Mouse (Mus musculus) kidney, adult 2 months (tissue): ENCODE data around the gene Nek8. TPM values are rescaled to one million over a fixed set of nuclear protein-coding genes. Genes with fewer than 3 reads are reported as not detected.
A peak's percentile ranks its signal among the peaks of the same experiment; 100 is the strongest.

Source experiments
- DNase-seq: peaks from one replicate; pipeline ENCODE4 v3.0.0; 2021
- H3K27ac ChIP-seq: fragments of 200-500 bp; 2 replicates; pipeline ENCODE4 v1.5.1; 2012; ENCODE audit warnings: low read depth, low read length, control low read depth, inconsistent platforms; ENCODE audit not compliant: insufficient read depth
- H3K27me3 ChIP-seq: fragments of 200-500 bp; replicated peaks from 2 replicates; pipeline ENCODE4 v1.6.1; 2012; ENCODE audit warnings: mild to moderate bottlenecking, moderate library complexity, low read length, inconsistent platforms; ENCODE audit not compliant: control insufficient read depth, insufficient read depth
- H3K36me3 ChIP-seq: fragments of 200-500 bp; 2 replicates; pipeline ENCODE4 v1.6.1; 2012; ENCODE audit warnings: mild to moderate bottlenecking, moderate library complexity, low read length, inconsistent platforms; ENCODE audit not compliant: control insufficient read depth, insufficient read depth
- H3K4me1 ChIP-seq: fragments of 200-500 bp; 2 replicates; pipeline ENCODE4 v1.6.1; 2011; ENCODE audit warnings: low read length; ENCODE audit not compliant: control insufficient read depth, insufficient read depth
- H3K4me3 ChIP-seq: fragments of 200-500 bp; 2 replicates; pipeline ENCODE4 v1.5.1; 2011; ENCODE audit warnings: mild to moderate bottlenecking, low read depth, low read length, control low read depth; ENCODE audit not compliant: insufficient read depth
- CTCF ChIP-seq: fragments of 200-500 bp; conservative IDR thresholded peaks from 2 replicates; pipeline ENCODE4 v1.5.1; 2011; ENCODE audit warnings: low read depth, mild to moderate bottlenecking, control low read depth, low read length, moderate library complexity, mixed read lengths; ENCODE audit not compliant: insufficient read depth, insufficient read length
- POLR2A ChIP-seq: fragments of 200-500 bp; IDR thresholded peaks from one replicate; pipeline ENCODE4 v1.6.1; 2011; ENCODE audit warnings: low read depth, low read length, control low read depth
- WGBS: fragments of 180-500 bp; shearing (Covaris S2); methylation state at CpG from one replicate; pipeline ENCODE4 v1.1.7; 2018; 5-methylcytosine and 5-hydroxymethylcytosine counted together
- polyA plus RNA-seq: library from polyadenylated mRNA; depleted of rRNA; stranded (reverse); fragments of >200 nt; gene quantifications from 2 replicates; pipeline ENCODE4 v1.2.3, GENCODE M21; 2012

The Nek8 gene
- polyA plus RNA-seq, 1 experiment: 18.3 TPM

DNA sequence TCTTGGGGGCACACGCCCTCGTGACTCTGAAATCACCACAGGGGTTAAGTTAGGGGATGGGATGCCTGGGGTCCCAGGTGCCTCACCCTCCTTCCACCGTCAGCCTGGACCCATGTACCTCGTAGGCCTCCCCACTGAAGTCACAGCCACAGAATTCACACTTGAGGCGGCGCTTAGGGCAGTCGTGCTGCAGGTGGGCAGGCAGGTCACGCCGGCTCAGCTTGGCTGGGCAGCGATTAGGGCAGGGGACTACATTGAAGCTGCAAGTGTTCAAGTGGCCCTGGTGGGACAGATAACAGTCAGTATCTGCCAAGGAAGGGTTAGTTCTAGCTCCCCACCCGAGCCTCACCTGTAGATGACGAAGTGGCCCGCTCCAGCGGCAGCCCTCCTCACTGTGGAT is 15.3 kb downstream of the Nek8 start:
- Histone ChIP-seq H3K27ac (0 out of 2 replicates have a peak overlapping the region, but pooled peaks have one; percentile 3), H3K4me1 (peaks cover 33% of the 10 kb centered on the region), H3K36me3 (peaks cover 4% of the 10 kb centered on the region), H3K4me3 (no peak overlapping the region), H3K27me3 (no peaks in the 10 kb centered on the region)
- TF ChIP-seq CTCF (no peak), POLR2A (no peak)
- DNase-seq: no peak
- WGBS: 76% methylated on average over 14 of the region's 14 CpGs

DNA sequence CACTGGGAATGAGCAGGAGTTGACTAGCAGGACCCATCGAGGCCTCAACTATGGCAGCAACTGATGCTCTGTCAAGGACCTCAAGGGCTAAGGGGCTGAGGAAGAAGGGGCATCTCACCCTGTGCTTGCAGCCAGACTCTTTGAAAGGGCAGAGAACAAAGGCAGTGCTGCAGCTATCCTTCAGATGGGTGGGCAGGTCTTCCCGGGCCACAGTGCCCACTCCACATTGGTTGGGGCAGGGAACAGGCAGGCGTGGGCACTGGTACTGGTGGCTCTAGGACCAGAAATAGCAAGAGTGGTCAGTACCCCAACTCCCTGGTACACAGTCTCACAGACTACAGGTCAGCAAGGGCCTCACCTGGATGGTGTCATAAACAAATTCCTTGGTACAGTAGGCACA is 15.8 kb downstream of the Nek8 start:
- H3K27ac ChIP-seq: no peak overlapping the region

GRCm38 (mm10) chr11:78160171-78160570 is 16.3 kb downstream of the Nek8 start:
- DNase-seq: no peak
- Histone ChIP-seq H3K27ac (peak overlapping the region; percentile 64; the same call in 1 of the 2 replicates), H3K36me3 (peaks cover 4% of the 10 kb centered on the region), H3K4me3 (no peak overlapping the region), H3K27me3 (no peaks in the 10 kb centered on the region), H3K4me1 (peaks cover 31% of the 10 kb centered on the region)
- TF ChIP-seq POLR2A: no peak
- TF ChIP-seq CTCF: no peak
- 59% methylated on average over 18 of the region's 18 CpGs for WGBS

More for the DNA sequence above, 15.8 kb downstream of the Nek8 start:
- H3K4me3 ChIP-seq: no peak overlapping the region
- 67% methylated on average over 3 of the region's 3 CpGs for WGBS
- peaks cover 4% of the 10 kb centered on the region for H3K36me3 ChIP-seq
- no peaks in the 10 kb centered on the region for H3K27me3 ChIP-seq
- peaks cover 31% of the 10 kb centered on the region for H3K4me1 ChIP-seq
- no peak for DNase-seq
- TF ChIP-seq POLR2A: no peak
- TF ChIP-seq CTCF: no peak

GRCm38 (mm10) chr11:78159557-78159956 is 16.9 kb downstream of the Nek8 start:
- WGBS: 43% methylated on average over 7 of the region's 7 CpGs
- TF ChIP-seq CTCF: no peak
- TF ChIP-seq POLR2A: no peak
- peak overlapping the region; percentile 64 for H3K27ac ChIP-seq
- peaks cover 4% of the 10 kb centered on the region for H3K36me3 ChIP-seq
- H3K4me3 ChIP-seq: no peak overlapping the region
- no peak for DNase-seq
- H3K4me1 ChIP-seq: peaks cover 31% of the 10 kb centered on the region
- no peaks in the 10 kb centered on the region for H3K27me3 ChIP-seq

GRCm38 (mm10) chr11:78159096-78159495 is 17.4 kb downstream of the Nek8 start:
- peak; percentile 100; the same call in 1 of the 2 replicates for TF ChIP-seq CTCF
- no peak for TF ChIP-seq POLR2A
- Histone ChIP-seq H3K4me3 (no peak overlapping the region), H3K4me1 (peaks cover 31% of the 10 kb centered on the region), H3K36me3 (peaks cover 4% of the 10 kb centered on the region), H3K27me3 (no peaks in the 10 kb centered on the region), H3K27ac (no peak overlapping the region)
- peak; percentile 94 for DNase-seq
- 16% methylated on average over 2 of the region's 2 CpGs for WGBS

DNA sequence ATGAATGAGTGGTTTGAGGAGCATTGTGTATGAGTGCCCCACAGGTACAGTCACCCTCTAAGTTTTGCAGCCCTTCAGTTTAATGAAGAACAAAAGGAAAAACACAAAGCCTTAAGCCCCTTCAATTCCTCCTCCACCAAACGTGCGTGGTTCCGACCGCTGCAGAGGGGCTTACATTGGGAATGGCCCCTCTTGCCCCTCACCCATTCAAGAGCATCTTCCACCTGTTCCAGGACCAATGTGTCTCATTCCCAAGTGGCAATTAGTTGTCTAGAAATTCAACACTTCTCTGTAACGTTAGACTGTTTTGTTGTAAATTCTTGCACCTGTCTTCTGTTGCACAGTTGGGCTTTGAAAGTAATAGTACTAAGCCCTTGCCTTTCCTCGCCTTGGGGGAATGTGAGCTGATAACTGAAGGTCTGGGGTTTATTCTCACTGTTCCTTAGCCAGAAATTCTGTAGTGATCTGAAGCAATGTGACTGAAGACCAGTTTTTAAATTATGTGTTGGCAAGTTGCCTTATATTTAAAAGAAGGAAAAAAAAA is 20.2 kb downstream of the Nek8 start:
- H3K4me3 ChIP-seq: no peak overlapping the region
- TF ChIP-seq POLR2A: no peak
- no peak for TF ChIP-seq CTCF
- 73% methylated on average over 6 of the region's 6 CpGs for WGBS
- no peaks in the 10 kb centered on the region for H3K27me3 ChIP-seq
- peaks cover 18% of the 10 kb centered on the region for H3K4me1 ChIP-seq
- no peak for DNase-seq
- H3K36me3 ChIP-seq: peaks cover 4% of the 10 kb centered on the region
- no peak overlapping the region for H3K27ac ChIP-seq

DNA sequence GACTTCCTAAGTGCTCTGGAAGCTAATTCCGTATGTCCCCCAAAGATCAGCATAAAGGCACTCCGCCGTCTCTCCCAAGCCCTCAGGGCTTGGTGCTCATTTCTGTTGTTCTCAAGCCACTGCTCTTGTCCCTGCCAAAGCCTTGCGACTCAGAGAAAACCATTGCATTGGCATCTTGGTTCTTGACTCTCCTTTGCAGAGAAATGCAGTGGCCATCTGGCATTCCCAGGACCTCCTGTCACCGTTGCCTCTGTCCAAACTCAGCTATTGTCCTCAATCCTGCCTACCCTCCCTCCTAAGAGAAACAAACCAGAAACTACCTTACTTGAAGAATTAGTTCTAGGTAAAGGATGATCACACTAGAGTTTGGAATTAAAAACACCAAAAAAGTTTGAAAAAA is 20.8 kb downstream of the Nek8 start:
- 83% methylated on average over 5 of the region's 5 CpGs for WGBS

DNA sequence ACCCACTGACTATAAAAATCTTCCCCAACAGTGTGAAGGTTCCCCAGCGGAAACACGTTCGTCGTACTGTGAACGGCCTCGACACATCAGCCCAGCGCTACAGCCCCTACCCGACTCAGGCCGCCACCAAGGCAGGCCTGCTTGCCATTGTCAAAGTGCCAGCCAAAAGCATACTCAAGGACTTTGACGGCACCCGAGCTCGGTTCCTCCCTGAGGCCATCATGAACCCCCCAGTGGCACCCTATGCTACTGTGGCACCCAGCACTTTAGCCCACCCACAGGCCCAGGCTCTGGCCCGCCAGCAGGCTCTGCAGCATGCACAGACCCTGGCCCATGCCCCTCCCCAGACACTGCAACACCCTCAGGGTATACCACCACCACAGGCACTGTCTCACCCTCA is 22.7 kb downstream of the Nek8 start:
- Histone ChIP-seq H3K27ac (no peak overlapping the region), H3K4me3 (no peak overlapping the region), H3K36me3 (no peaks in the 10 kb centered on the region; the same call in 1 of the 2 replicates), H3K27me3 (no peaks in the 10 kb centered on the region), H3K4me1 (peaks cover 3% of the 10 kb centered on the region; the same call in 1 of the 2 replicates)
- DNase-seq: no peak
- WGBS: 70% methylated on average over 13 of the region's 13 CpGs
- TF ChIP-seq CTCF (no peak), POLR2A (no peak)

More for the DNA sequence above, 20.8 kb downstream of the Nek8 start:
- TF ChIP-seq CTCF (no peak), POLR2A (no peak)
- no peaks in the 10 kb centered on the region for H3K27me3 ChIP-seq
- no peak for DNase-seq
- peaks cover 17% of the 10 kb centered on the region for H3K4me1 ChIP-seq
- H3K27ac ChIP-seq: no peak overlapping the region
- peaks cover 4% of the 10 kb centered on the region for H3K36me3 ChIP-seq
- no peak overlapping the region for H3K4me3 ChIP-seq
